Comparison of ENCODE assay signal across 19 mouse cellular contexts in genomic region chr5:9938746-9939145, GRCm38 (mm10).
A peak's percentile ranks its signal among the peaks of the same experiment; 100 is the strongest.
DNase-seq lines count a peak whose midpoint lies in the region; ATAC-seq and TF ChIP-seq lines count a peak whose summit lies in the region.
"Had no signal": no experiment of that assay in that cellular context is flagged by ENCODE, and none has a peak within 500 bp of the region (broad histone marks: within the 10 kb centered on the region; RNA-seq: fewer than 3 reads in every experiment).

No protein-coding gene starts in this region.

- WGBS in forebrain, embryonic 14.5 days: 47% methylated on average over 2 of the region's 2 CpGs
- 69% methylated on average over 2 of the region's 2 CpGs for WGBS in forebrain, embryonic 11.5 days
- 72% methylated on average over 2 of the region's 2 CpGs for WGBS in midbrain, postnatal 0 days
- 74% methylated on average over 2 of the region's 2 CpGs for WGBS in midbrain, embryonic 15.5 days
- WGBS in intestine, embryonic 16.5 days: 68% methylated on average over 2 of the region's 2 CpGs

- H3K4me2 ChIP-seq in forebrain, embryonic 14.5 days (ENCODE audit: low read length): no peak overlapping the region
- H3K4me2 ChIP-seq in forebrain, embryonic 11.5 days (ENCODE audit: low read depth, low read length, severe bottlenecking): no peak overlapping the region
- no peak overlapping the region for H3K4me2 ChIP-seq in midbrain, postnatal 0 days (ENCODE audit: low read depth, low read length, poor library complexity, severe bottlenecking)
- H3K4me2 ChIP-seq in midbrain, embryonic 15.5 days: no peak overlapping the region
- H3K4me2 ChIP-seq in intestine, embryonic 16.5 days (ENCODE audit: low read depth, low read length): no peak overlapping the region
- H3K4me2 ChIP-seq: embryonic facial prominence, embryonic 12.5 days; forebrain, embryonic 12.5 days; forebrain, embryonic 15.5 days had no signal

- no peak for ATAC-seq in forebrain, embryonic 14.5 days
- no peak for ATAC-seq in forebrain, embryonic 11.5 days (replicated peaks; ENCODE audit: low FRiP score)
- ATAC-seq in midbrain, postnatal 0 days (ENCODE audit: low FRiP score): no peak
- ATAC-seq in midbrain, embryonic 15.5 days (replicated peaks): no peak
- ATAC-seq in intestine, embryonic 16.5 days: no peak
- ATAC-seq: activated CD4-positive, CD25-positive, alpha-beta regulatory T cell, adult 4 months; forebrain, embryonic 15.5 days; forebrain, postnatal 0 days had no signal

- no peak overlapping the region for H3K4me3 ChIP-seq in forebrain, embryonic 14.5 days (ENCODE audit: low read depth, low read length)
- H3K4me3 ChIP-seq in forebrain, embryonic 11.5 days (ENCODE audit: low read depth, low read length): no peak overlapping the region
- H3K4me3 ChIP-seq in midbrain, postnatal 0 days (ENCODE audit: low read depth, low read length): no peak overlapping the region
- H3K4me3 ChIP-seq in midbrain, embryonic 15.5 days: no peak overlapping the region
- H3K4me3 ChIP-seq in intestine, embryonic 16.5 days (ENCODE audit: low read length): no peak overlapping the region
- H3K4me3 ChIP-seq: embryonic facial prominence, embryonic 10.5 days; embryonic facial prominence, embryonic 12.5 days; forebrain, embryonic 12.5 days; forebrain, embryonic 15.5 days had no signal

- no peak overlapping the region for H3K9ac ChIP-seq in forebrain, embryonic 14.5 days (ENCODE audit: low read length)
- H3K9ac ChIP-seq in forebrain, embryonic 11.5 days (ENCODE audit: low read length): no peak overlapping the region
- no peak overlapping the region for H3K9ac ChIP-seq in midbrain, postnatal 0 days (replicated peaks; ENCODE audit: low read length, poor library complexity, severe bottlenecking)
- H3K9ac ChIP-seq in midbrain, embryonic 15.5 days: no peak overlapping the region
- no peak overlapping the region for H3K9ac ChIP-seq in intestine, embryonic 16.5 days (ENCODE audit: low read depth, low read length)
- H3K9ac ChIP-seq: embryonic facial prominence, embryonic 12.5 days; forebrain, embryonic 12.5 days; forebrain, embryonic 15.5 days; forebrain, postnatal 0 days had no signal

- TF ChIP-seq CTCF in midbrain, postnatal 0 days (IDR thresholded peaks at IDR 0.05): no peak

- DNase-seq in forebrain, embryonic 14.5 days (ENCODE audit: low spot score): peak; percentile 63
- no peak for DNase-seq in forebrain, embryonic 11.5 days (ENCODE audit: low spot score)
- peak; percentile 25 for DNase-seq in midbrain, postnatal 0 days (ENCODE audit: low spot score)
- DNase-seq in brain, adult 2 months (ENCODE audit: low read depth, low spot score): peak; percentile 3
- no peak for DNase-seq in right cerebral cortex, postnatal 10 days (ENCODE audit: low spot score in 2 of 2)
- DNase-seq: adrenal gland, adult 8-10 months; adrenal gland, postnatal 14 days; adrenal gland, postnatal 36 days; cerebellum, adult 11-12 months; cerebellum, adult 8-10 months; cerebellum, adult 9-11 months; forebrain, postnatal 0 days had no signal

- no peaks in the 10 kb centered on the region for H3K27me3 ChIP-seq in forebrain, embryonic 14.5 days (replicated peaks; ENCODE audit: control insufficient read depth, insufficient read depth, low read length)
- no peaks in the 10 kb centered on the region for H3K27me3 ChIP-seq in forebrain, embryonic 11.5 days (ENCODE audit: control insufficient read depth, insufficient read depth, low read length)
- H3K27me3 ChIP-seq in midbrain, postnatal 0 days (ENCODE audit: insufficient read depth, low read length): no peaks in the 10 kb centered on the region
- no peaks in the 10 kb centered on the region for H3K27me3 ChIP-seq in midbrain, embryonic 15.5 days (replicated peaks)
- H3K27me3 ChIP-seq in intestine, embryonic 16.5 days (replicated peaks; ENCODE audit: control insufficient read depth, insufficient read depth, low read length): no peaks in the 10 kb centered on the region
- H3K27me3 ChIP-seq: embryonic facial prominence, embryonic 12.5 days; forebrain, embryonic 12.5 days; forebrain, embryonic 15.5 days had no signal

- no peaks in the 10 kb centered on the region for H3K4me1 ChIP-seq in forebrain, embryonic 14.5 days (ENCODE audit: control insufficient read depth, insufficient read depth, low read length)
- no peaks in the 10 kb centered on the region for H3K4me1 ChIP-seq in forebrain, embryonic 11.5 days (replicated peaks; ENCODE audit: control insufficient read depth, insufficient read depth, low read length)
- no peaks in the 10 kb centered on the region for H3K4me1 ChIP-seq in midbrain, postnatal 0 days (ENCODE audit: insufficient read depth, low read length)
- no peaks in the 10 kb centered on the region for H3K4me1 ChIP-seq in midbrain, embryonic 15.5 days
- no peaks in the 10 kb centered on the region for H3K4me1 ChIP-seq in intestine, embryonic 16.5 days (ENCODE audit: control insufficient read depth, insufficient read depth, low read length)
- H3K4me1 ChIP-seq: embryonic facial prominence, embryonic 10.5 days; embryonic facial prominence, embryonic 12.5 days; forebrain, embryonic 12.5 days had no signal

- no peaks in the 10 kb centered on the region for H3K36me3 ChIP-seq in forebrain, embryonic 14.5 days (ENCODE audit: control insufficient read depth, insufficient read depth, low read length)
- no peaks in the 10 kb centered on the region for H3K36me3 ChIP-seq in forebrain, embryonic 11.5 days (ENCODE audit: control insufficient read depth, insufficient read depth, low read length)
- H3K36me3 ChIP-seq in midbrain, postnatal 0 days (ENCODE audit: insufficient read depth, low read length): no peaks in the 10 kb centered on the region
- no peaks in the 10 kb centered on the region for H3K36me3 ChIP-seq in midbrain, embryonic 15.5 days (replicated peaks)
- H3K36me3 ChIP-seq in intestine, embryonic 16.5 days (ENCODE audit: control insufficient read depth, insufficient read depth, low read length): no peaks in the 10 kb centered on the region
- H3K36me3 ChIP-seq: embryonic facial prominence, embryonic 10.5 days; embryonic facial prominence, embryonic 12.5 days; forebrain, embryonic 12.5 days; forebrain, embryonic 15.5 days had no signal

- H3K9me3 ChIP-seq in forebrain, embryonic 14.5 days (replicated peaks; ENCODE audit: control insufficient read depth, low read length): no peaks in the 10 kb centered on the region
- H3K9me3 ChIP-seq in forebrain, embryonic 11.5 days (ENCODE audit: control insufficient read depth, low read length): no peaks in the 10 kb centered on the region
- no peaks in the 10 kb centered on the region for H3K9me3 ChIP-seq in midbrain, postnatal 0 days (ENCODE audit: low read length)
- H3K9me3 ChIP-seq in midbrain, embryonic 15.5 days: no peaks in the 10 kb centered on the region
- no peaks in the 10 kb centered on the region for H3K9me3 ChIP-seq in intestine, embryonic 16.5 days (ENCODE audit: control insufficient read depth, low read length)
- H3K9me3 ChIP-seq: embryonic facial prominence, embryonic 10.5 days; embryonic facial prominence, embryonic 12.5 days; forebrain, embryonic 12.5 days; forebrain, embryonic 15.5 days had no signal

- H3K27ac ChIP-seq in forebrain, embryonic 14.5 days (ENCODE audit: low read depth, low read length): no peak overlapping the region
- no peak overlapping the region for H3K27ac ChIP-seq in forebrain, embryonic 11.5 days (ENCODE audit: low read depth, low read length)
- no peak overlapping the region for H3K27ac ChIP-seq in midbrain, postnatal 0 days (ENCODE audit: low read depth, low read length)
- no peak overlapping the region for H3K27ac ChIP-seq in midbrain, embryonic 15.5 days
- H3K27ac ChIP-seq in intestine, embryonic 16.5 days (ENCODE audit: low read length): no peak overlapping the region
- H3K27ac ChIP-seq: embryonic facial prominence, embryonic 10.5 days; embryonic facial prominence, embryonic 12.5 days; forebrain, embryonic 12.5 days; forebrain, embryonic 15.5 days had no signal

Comparison
In these comparisons a context has a peak if more than half of its experiments do, and no peak if none do; other contexts are left out.
1. DNase-seq: peak in forebrain, embryonic 14.5 days (single experiment), midbrain, postnatal 0 days (single experiment) and brain, adult 2 months (single experiment); none in forebrain, embryonic 11.5 days (single experiment) and right cerebral cortex, postnatal 10 days (0 of 2).